Mouse (Mus musculus) central nervous system, embryonic 18 days (tissue): ENCODE data around the gene Rcan1. TPM values are rescaled to one million over a fixed set of nuclear protein-coding genes. Genes with fewer than 3 reads are reported as not detected.

Experiments
- polyA plus RNA-seq: library from polyadenylated mRNA; depleted of rRNA; stranded (reverse); fragments of >200 nt; gene quantifications from 2 replicates; pipeline ENCODE4 v1.2.3, GENCODE M21; 2012; rRNA removed

Rcan1 gene
- 63.9 and 64.5 TPM in 2 replicates for polyA plus RNA-seq

GRCm38 (mm10) chr16:92470706-92471105 is at the start of gene Rcan1:
Gene Rcan1, minus strand, starts transcription at chr16:92470867.

GRCm38 (mm10) chr16:92485436-92485835 is 14.8 kb upstream of the Rcan1 start, which contains the start of gene Clic6:
Gene Clic6, plus strand, starts transcription at chr16:92485736.

GRCm38 (mm10) chr16:92359229-92359628 is 111.4 kb downstream of the Rcan1 start, which contains the start of gene Kcne1:
Gene Kcne1, minus strand, starts transcription at chr16:92359468.

Other genes starting within 250 kb of the Rcan1 start
- 3.0 and 8.5 TPM in 2 replicates for gene Kcne2, start 178.5 kb downstream of the Rcan1 start, polyA plus RNA-seq
- 34.4 and 36.2 TPM in 2 replicates for gene Smim11, start 169.6 kb downstream of the Rcan1 start, polyA plus RNA-seq
- 0.03 and 0.12 TPM in 2 replicates for gene Fam243, start 149.4 kb downstream of the Rcan1 start, polyA plus RNA-seq
- gene Kcne1, start 111.4 kb downstream of the Rcan1 start, polyA plus RNA-seq: 0.05 and 0.07 TPM in 2 replicates
- 2.5 and 5.0 TPM in 2 replicates for gene Clic6, start 14.9 kb upstream of the Rcan1 start, polyA plus RNA-seq